Mouse (Mus musculus): ENCODE data around the gene Tmeff1. TPM values are rescaled to one million over a fixed set of nuclear protein-coding genes. Genes with fewer than 3 reads are reported as not detected.
"Not testable (repeated sequence)": the region's sequence is repeated elsewhere in the genome, so short reads cannot be mapped to it uniquely, and the experiment has no call there.

The Tmeff1 gene
- total RNA-seq, 1 experiment: 257 TPM

GRCm38 (mm10) chr4:48678793-48679192 lies 93.8 kb downstream of the Tmeff1 start:
- H3K36me3 ChIP-seq (ENCODE audit: control insufficient read depth, insufficient read depth, low read length, poor library complexity, severe bottlenecking): peaks cover 5% of the 10 kb centered on the region; the same call in 1 of the 2 replicates
- no peak overlapping the region for H3K9ac ChIP-seq (ENCODE audit: insufficient read depth, low read depth, low read length, poor library complexity, severe bottlenecking)
- no peak for DNase-seq (ENCODE audit: low read depth, low spot score)
- peaks cover 1 to 2% of the 10 kb centered on the region in 2 experiments; a peak in 3 of 4 replicates for H3K4me1 ChIP-seq (ENCODE audit: control insufficient read depth in 2 of 2, insufficient read depth in 2 of 2, low read length in 2 of 2, poor library complexity in 1 of 2)
- no peak overlapping the region for H3K27ac ChIP-seq (ENCODE audit: insufficient read depth, low read depth, low read length, poor library complexity, severe bottlenecking)
- peaks cover 5% of the 10 kb centered on the region; the same call in 1 of the 2 replicates for H3K9me3 ChIP-seq (ENCODE audit: control insufficient read depth, insufficient read depth, low read depth, low read length)
- no peak for TF ChIP-seq MAFK (IDR thresholded peaks at IDR 0.05; ENCODE audit: insufficient read depth, low read depth, low read length)
- no peak for TF ChIP-seq ZNF384 (IDR thresholded peaks at IDR 0.05; ENCODE audit: low read depth, low read length)
- TF ChIP-seq CHD2 (IDR thresholded peaks at IDR 0.05; ENCODE audit: low read depth, low read length): no peak
- no peak for TF ChIP-seq ZC3H11A (IDR thresholded peaks at IDR 0.05; ENCODE audit: borderline replicate concordance, low read depth, low read length)
- TF ChIP-seq HCFC1 (IDR thresholded peaks at IDR 0.05; ENCODE audit: borderline replicate concordance, insufficient read depth, low read length): no peak
- in situ Hi-C loops (cut with MboI; ENCODE audit: low sequenced_read_pairs in 2 of 2, unreplicated experiment in 2 of 2): no loop called here
- H3K4me3 ChIP-seq (ENCODE audit: insufficient read depth in 1 of 2, low read depth in 1 of 2, low read length in 2 of 2, poor library complexity in 1 of 2, severe bottlenecking in 1 of 2): no peak overlapping the region

- H3K9ac ChIP-seq (ENCODE audit: insufficient read depth, low read depth, low read length, poor library complexity, severe bottlenecking); H3K27ac ChIP-seq (ENCODE audit: insufficient read depth, low read depth, low read length, poor library complexity, severe bottlenecking); H3K36me3 ChIP-seq (ENCODE audit: control insufficient read depth, insufficient read depth, low read length, poor library complexity, severe bottlenecking); DNase-seq (ENCODE audit: low read depth, low spot score); H3K4me3 ChIP-seq (ENCODE audit: insufficient read depth in 1 of 2, low read depth in 1 of 2, low read length in 2 of 2, poor library complexity in 1 of 2, severe bottlenecking in 1 of 2); H3K4me1 ChIP-seq (ENCODE audit: control insufficient read depth in 2 of 2, insufficient read depth in 2 of 2, low read length in 2 of 2, poor library complexity in 1 of 2); in situ Hi-C loops (cut with MboI; ENCODE audit: low sequenced_read_pairs in 2 of 2, unreplicated experiment in 2 of 2): not testable (repeated sequence)
- H3K9me3 ChIP-seq (ENCODE audit: control insufficient read depth, insufficient read depth, low read depth, low read length): peaks cover 13% of the 10 kb centered on the region
Measured at GRCm38 (mm10) chr4:48679728-48680127, 94.8 kb downstream of the Tmeff1 start.

GRCm38 (mm10) chr4:48680214-48680613 lies 95.2 kb downstream of the Tmeff1 start:
- Histone ChIP-seq H3K27ac (ENCODE audit: insufficient read depth, low read depth, low read length, poor library complexity, severe bottlenecking) (no peak overlapping the region), H3K36me3 (ENCODE audit: control insufficient read depth, insufficient read depth, low read length, poor library complexity, severe bottlenecking) (peaks cover 4% of the 10 kb centered on the region; the same call in 1 of the 2 replicates)

GRCm38 (mm10) chr4:48680648-48681343 lies 95.8 kb downstream of the Tmeff1 start:
- no peak overlapping the region for H3K27ac ChIP-seq (ENCODE audit: insufficient read depth, low read depth, low read length, poor library complexity, severe bottlenecking)
- H3K36me3 ChIP-seq (ENCODE audit: control insufficient read depth, insufficient read depth, low read length, poor library complexity, severe bottlenecking): peaks cover 4% of the 10 kb centered on the region; the same call in 1 of the 2 replicates
- TF ChIP-seq ZNF384 (IDR thresholded peaks at IDR 0.05; ENCODE audit: low read depth, low read length) (peak; percentile 80), ZC3H11A (IDR thresholded peaks at IDR 0.05; ENCODE audit: borderline replicate concordance, low read depth, low read length) (no peak)
- no peak overlapping the region for H3K4me3 ChIP-seq (ENCODE audit: insufficient read depth in 1 of 2, low read depth in 1 of 2, low read length in 2 of 2, poor library complexity in 1 of 2, severe bottlenecking in 1 of 2)
- H3K9ac ChIP-seq (ENCODE audit: insufficient read depth, low read depth, low read length, poor library complexity, severe bottlenecking): no peak overlapping the region
- in situ Hi-C loops (cut with MboI; ENCODE audit: low sequenced_read_pairs in 2 of 2, unreplicated experiment in 2 of 2): no loop called here
- peaks cover 0 to 2% of the 10 kb centered on the region in 2 experiments; a peak in 1 of 4 replicates for H3K4me1 ChIP-seq (ENCODE audit: control insufficient read depth in 2 of 2, insufficient read depth in 2 of 2, low read length in 2 of 2, poor library complexity in 1 of 2)
- H3K9me3 ChIP-seq (ENCODE audit: control insufficient read depth, insufficient read depth, low read depth, low read length): peaks cover 17% of the 10 kb centered on the region
- DNase-seq (ENCODE audit: low read depth, low spot score): peak; percentile 63

More at GRCm38 (mm10) chr4:48680214-48680613, 95.2 kb downstream of the Tmeff1 start:
- DNase-seq (ENCODE audit: low read depth, low spot score): no peak
- peaks cover 0 to 2% of the 10 kb centered on the region in 2 experiments; a peak in 1 of 4 replicates for H3K4me1 ChIP-seq (ENCODE audit: control insufficient read depth in 2 of 2, insufficient read depth in 2 of 2, low read length in 2 of 2, poor library complexity in 1 of 2)
- in situ Hi-C loops (cut with MboI; ENCODE audit: low sequenced_read_pairs in 2 of 2, unreplicated experiment in 2 of 2): no loop called here
- H3K4me3 ChIP-seq (ENCODE audit: insufficient read depth in 1 of 2, low read depth in 1 of 2, low read length in 2 of 2, poor library complexity in 1 of 2, severe bottlenecking in 1 of 2): no peak overlapping the region
- TF ChIP-seq ZC3H11A (IDR thresholded peaks at IDR 0.05; ENCODE audit: borderline replicate concordance, low read depth, low read length): no peak
- no peak overlapping the region for H3K9ac ChIP-seq (ENCODE audit: insufficient read depth, low read depth, low read length, poor library complexity, severe bottlenecking)
- peaks cover 16% of the 10 kb centered on the region for H3K9me3 ChIP-seq (ENCODE audit: control insufficient read depth, insufficient read depth, low read depth, low read length)

GRCm38 (mm10) chr4:48683126-48683525 lies 98.2 kb downstream of the Tmeff1 start:
- Histone ChIP-seq H3K9me3 (ENCODE audit: control insufficient read depth, insufficient read depth, low read depth, low read length) (peaks cover 17% of the 10 kb centered on the region), H3K36me3 (ENCODE audit: control insufficient read depth, insufficient read depth, low read length, poor library complexity, severe bottlenecking) (peaks cover 4% of the 10 kb centered on the region; the same call in 1 of the 2 replicates), H3K4me3 (ENCODE audit: insufficient read depth in 1 of 2, low read depth in 1 of 2, low read length in 2 of 2, poor library complexity in 1 of 2, severe bottlenecking in 1 of 2) (no peak overlapping the region), H3K27ac (ENCODE audit: insufficient read depth, low read depth, low read length, poor library complexity, severe bottlenecking) (no peak overlapping the region), H3K4me1 (ENCODE audit: control insufficient read depth in 2 of 2, insufficient read depth in 2 of 2, low read length in 2 of 2, poor library complexity in 1 of 2) (peaks cover 0 to 2% of the 10 kb centered on the region in 2 experiments; a peak in 1 of 4 replicates), H3K9ac (ENCODE audit: insufficient read depth, low read depth, low read length, poor library complexity, severe bottlenecking) (no peak overlapping the region)
- no peak for TF ChIP-seq MAFK (IDR thresholded peaks at IDR 0.05; ENCODE audit: insufficient read depth, low read depth, low read length)
- TF ChIP-seq ZNF384 (IDR thresholded peaks at IDR 0.05; ENCODE audit: low read depth, low read length): no peak
- no peak for TF ChIP-seq ZC3H11A (IDR thresholded peaks at IDR 0.05; ENCODE audit: borderline replicate concordance, low read depth, low read length)
- no peak for TF ChIP-seq HCFC1 (IDR thresholded peaks at IDR 0.05; ENCODE audit: borderline replicate concordance, insufficient read depth, low read length)
- no peak for TF ChIP-seq CHD2 (IDR thresholded peaks at IDR 0.05; ENCODE audit: low read depth, low read length)
- no peak for DNase-seq (ENCODE audit: low read depth, low spot score)
- in situ Hi-C loops (cut with MboI; ENCODE audit: low sequenced_read_pairs in 2 of 2, unreplicated experiment in 2 of 2): no loop called here

- H3K9ac ChIP-seq (ENCODE audit: insufficient read depth, low read depth, low read length, poor library complexity, severe bottlenecking); H3K4me3 ChIP-seq (ENCODE audit: insufficient read depth in 1 of 2, low read depth in 1 of 2, low read length in 2 of 2, poor library complexity in 1 of 2, severe bottlenecking in 1 of 2); H3K27ac ChIP-seq (ENCODE audit: insufficient read depth, low read depth, low read length, poor library complexity, severe bottlenecking); DNase-seq (ENCODE audit: low read depth, low spot score); H3K36me3 ChIP-seq (ENCODE audit: control insufficient read depth, insufficient read depth, low read length, poor library complexity, severe bottlenecking); H3K4me1 ChIP-seq (ENCODE audit: control insufficient read depth in 2 of 2, insufficient read depth in 2 of 2, low read length in 2 of 2, poor library complexity in 1 of 2); in situ Hi-C loops (cut with MboI; ENCODE audit: low sequenced_read_pairs in 2 of 2, unreplicated experiment in 2 of 2): not testable (repeated sequence)
- H3K9me3 ChIP-seq (ENCODE audit: control insufficient read depth, insufficient read depth, low read depth, low read length): peaks cover 17% of the 10 kb centered on the region
Measured at GRCm38 (mm10) chr4:48683633-48684209, 98.7 kb downstream of the Tmeff1 start.
